ENCODE assay signal across 19 mouse cellular contexts in the genomic region with DNA sequence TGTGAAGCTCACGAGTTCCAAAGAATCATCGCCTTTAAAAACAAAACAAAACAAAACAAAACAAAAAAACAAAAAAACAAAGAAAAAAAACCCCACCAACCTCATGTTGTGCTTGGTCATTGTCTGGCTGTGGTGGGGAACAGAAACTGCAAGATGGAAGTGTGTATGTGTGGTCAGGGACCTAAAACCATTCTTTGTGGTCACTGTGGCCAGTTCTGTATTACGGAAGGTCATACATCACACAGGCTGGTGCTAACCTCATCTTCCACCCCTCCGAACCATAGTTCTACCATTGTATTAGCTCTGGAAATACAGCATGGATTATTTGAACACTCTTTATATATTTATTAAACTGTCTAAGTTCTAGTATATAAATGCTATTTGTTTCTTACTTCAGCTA.
"Had no signal": no experiment of that assay in that cellular context is flagged by ENCODE, and none has a peak within 500 bp of the region (broad histone marks: within the 10 kb centered on the region; RNA-seq: fewer than 3 reads in every experiment).

No protein-coding gene starts in this region.

- H3K27ac ChIP-seq: kidney, embryonic 15.5 days; left cerebral cortex, adult 2 months; limb, embryonic 13.5 days; liver, embryonic 14.5 days; macrophage; midbrain, embryonic 12.5 days; midbrain, embryonic 15.5 days had no signal

- H3K36me3 ChIP-seq: kidney, embryonic 15.5 days; limb, embryonic 13.5 days; midbrain, embryonic 12.5 days; midbrain, embryonic 15.5 days had no signal

- ATAC-seq: liver, postnatal 0 days; lung, postnatal 0 days; midbrain, embryonic 15.5 days had no signal

- H3K9me3 ChIP-seq: kidney, embryonic 15.5 days; limb, embryonic 13.5 days; midbrain, embryonic 12.5 days; midbrain, embryonic 15.5 days had no signal

- H3K27me3 ChIP-seq: kidney, embryonic 15.5 days; limb, embryonic 13.5 days; midbrain, embryonic 15.5 days had no signal

- H3K4me2 ChIP-seq: kidney, embryonic 15.5 days; limb, embryonic 13.5 days; liver, embryonic 11.5 days; lung, embryonic 14.5 days; midbrain, embryonic 12.5 days; midbrain, embryonic 15.5 days had no signal

- DNase-seq: kidney, adult 11 months; kidney, adult 8-10 months; kidney, postnatal 10 days; kidney, postnatal 36 days; layer of hippocampus, postnatal 36 days; left cerebral cortex, postnatal 4 days; liver, postnatal 0 days; lung, embryonic 14.5 days; thymus, adult 18-20 months; thymus, postnatal 36 days had no signal

- H3K4me3 ChIP-seq: kidney, embryonic 15.5 days; left cerebral cortex, adult 2 months; limb, embryonic 13.5 days; midbrain, embryonic 12.5 days; midbrain, embryonic 15.5 days had no signal

- H3K9ac ChIP-seq: kidney, embryonic 15.5 days; limb, embryonic 13.5 days; liver, embryonic 14.5 days; liver, postnatal 0 days; lung, embryonic 14.5 days; midbrain, embryonic 12.5 days; midbrain, embryonic 15.5 days had no signal
